Mouse (Mus musculus): ENCODE measurements around the gene 1700021F07Rik.

Gene 1700021F07Rik

GRCm38 (mm10) chr2:173522376-173522775 lies at the start of gene 1700021F07Rik:
Gene 1700021F07Rik (plus strand): TSS chr2:173522586.
- DNase-seq = no peak

GRCm38 (mm10) chr2:173473233-173473632 lies 49.2 kb upstream of the 1700021F07Rik start:
- no peak for DNase-seq

GRCm38 (mm10) chr2:173479050-173479449 lies 43.3 kb upstream of the 1700021F07Rik start:
- no peak for DNase-seq

- DNase-seq = no peak
These were observed 37.9 kb upstream of the 1700021F07Rik start for GRCm38 (mm10) chr2:173484486-173484885.

GRCm38 (mm10) chr2:173499612-173500011 lies 22.8 kb upstream of the 1700021F07Rik start:
- DNase-seq = no peak

- no peak for DNase-seq
These were observed 8.4 kb upstream of the 1700021F07Rik start for GRCm38 (mm10) chr2:173513977-173514376.

- DNase-seq = no peak
These were observed 7.2 kb upstream of the 1700021F07Rik start for GRCm38 (mm10) chr2:173515186-173515585.

- DNase-seq = no peak
These were observed 6.1 kb upstream of the 1700021F07Rik start for GRCm38 (mm10) chr2:173516150-173516855.

GRCm38 (mm10) chr2:173528493-173528892 lies 6.1 kb downstream of the 1700021F07Rik start:
- DNase-seq = no peak

GRCm38 (mm10) chr2:173532711-173533462 lies 10.5 kb downstream of the 1700021F07Rik start:
- DNase-seq = no peak

GRCm38 (mm10) chr2:173534581-173534980 lies 12.2 kb downstream of the 1700021F07Rik start:
- DNase-seq = peak in 1 of 2 experiments; percentile 48

- DNase-seq = no peak
These were observed 13.0 kb downstream of the 1700021F07Rik start for GRCm38 (mm10) chr2:173535390-173535789.

GRCm38 (mm10) chr2:173535886-173536285 lies 13.5 kb downstream of the 1700021F07Rik start:
- no peak for DNase-seq

- no peak for DNase-seq
These were observed 17.4 kb downstream of the 1700021F07Rik start for GRCm38 (mm10) chr2:173539781-173540180.

GRCm38 (mm10) chr2:173541748-173542147 lies 19.4 kb downstream of the 1700021F07Rik start:
- no peak for DNase-seq

GRCm38 (mm10) chr2:173542716-173543115 lies 20.3 kb downstream of the 1700021F07Rik start:
- DNase-seq = no peak

GRCm38 (mm10) chr2:173545992-173546703 lies 23.8 kb downstream of the 1700021F07Rik start:
- DNase-seq = peak; percentile 56 to 69

- DNase-seq = no peak
These were observed 26.9 kb downstream of the 1700021F07Rik start for GRCm38 (mm10) chr2:173549236-173549635.

GRCm38 (mm10) chr2:173550681-173551080 lies 28.3 kb downstream of the 1700021F07Rik start:
- DNase-seq = no peak

- no peak for DNase-seq
These were observed 31.5 kb downstream of the 1700021F07Rik start for GRCm38 (mm10) chr2:173553863-173554262.

GRCm38 (mm10) chr2:173558754-173559396 lies 36.5 kb downstream of the 1700021F07Rik start:
- DNase-seq = no peak

- DNase-seq = peak; percentile 31 to 33
These were observed 39.6 kb downstream of the 1700021F07Rik start for GRCm38 (mm10) chr2:173561851-173562442.
